Mouse (Mus musculus) spleen, embryonic (tissue): ENCODE results near the gene Rai14.
"Not testable (repeated sequence)": the region's sequence is repeated elsewhere in the genome, so short reads cannot be mapped to it uniquely, and the experiment has no call there.

Experiments used
- CTCF ChIA-PET: fragments of 350-600 bp; sonication (Branson Sonifier 250); formaldehyde crosslinking; loops from one replicate; lab custom pipeline; 2022; lab: Charles Lee

The Rai14 gene

DNA sequence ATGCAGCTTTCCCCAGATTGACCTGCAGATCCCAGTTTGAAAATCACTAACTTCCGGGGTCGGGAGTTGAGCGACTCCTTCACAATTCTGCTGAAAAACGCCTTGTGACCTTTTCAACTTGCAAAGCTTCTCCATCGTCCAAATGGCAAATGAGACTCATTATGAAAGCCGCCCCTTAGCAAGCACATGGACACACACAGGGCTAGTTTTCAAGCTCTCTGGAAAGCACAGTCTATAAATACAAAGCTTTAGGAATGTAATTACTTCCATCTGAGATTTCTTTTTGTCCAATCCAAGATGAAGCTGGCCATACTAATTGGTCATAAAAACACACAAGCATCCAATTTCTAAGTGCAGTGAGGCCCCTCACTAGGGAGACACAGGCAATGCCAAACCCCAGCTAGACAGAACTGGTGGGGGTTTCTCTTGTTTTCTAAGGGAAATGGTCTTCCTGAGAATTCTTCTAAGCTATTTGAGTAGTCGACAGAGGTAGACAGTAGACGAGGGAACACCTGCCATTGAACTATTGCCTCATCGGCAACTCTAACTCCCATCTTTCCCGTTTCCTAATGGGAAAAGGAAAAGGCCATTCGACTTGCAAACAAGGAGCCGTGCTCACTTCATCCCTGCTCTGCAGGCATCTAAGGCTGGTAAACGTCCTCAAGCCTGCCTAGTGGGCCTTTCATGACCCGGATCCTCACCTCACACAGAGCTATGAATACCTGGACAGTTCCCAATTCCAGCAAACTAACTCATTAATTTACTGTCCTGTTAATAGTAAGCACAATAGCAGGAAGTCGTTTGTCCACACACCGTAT, 173.9 kb downstream of the Rai14 start:
- CTCF ChIA-PET, result no interaction called here

DNA sequence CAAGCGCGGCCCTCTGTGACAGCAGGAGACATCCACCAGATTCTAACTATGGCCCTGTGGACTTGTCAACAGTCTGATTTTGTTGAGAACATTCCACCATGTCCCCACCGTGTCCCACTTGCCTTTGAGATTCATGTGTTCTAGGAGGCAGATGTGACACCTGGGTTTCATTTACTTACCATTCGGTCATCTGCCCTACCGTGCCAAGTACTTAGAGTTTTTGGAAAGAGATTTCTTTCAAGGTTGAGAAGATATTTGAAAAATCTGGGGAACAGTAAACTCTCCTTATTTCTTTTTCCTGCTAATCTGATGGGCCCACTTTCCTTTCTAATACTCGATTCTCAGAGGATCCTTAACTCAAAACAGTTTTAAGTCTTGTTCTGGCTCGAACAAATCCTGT, 178.5 kb downstream of the Rai14 start:
- CTCF ChIA-PET, result no interaction called here

DNA sequence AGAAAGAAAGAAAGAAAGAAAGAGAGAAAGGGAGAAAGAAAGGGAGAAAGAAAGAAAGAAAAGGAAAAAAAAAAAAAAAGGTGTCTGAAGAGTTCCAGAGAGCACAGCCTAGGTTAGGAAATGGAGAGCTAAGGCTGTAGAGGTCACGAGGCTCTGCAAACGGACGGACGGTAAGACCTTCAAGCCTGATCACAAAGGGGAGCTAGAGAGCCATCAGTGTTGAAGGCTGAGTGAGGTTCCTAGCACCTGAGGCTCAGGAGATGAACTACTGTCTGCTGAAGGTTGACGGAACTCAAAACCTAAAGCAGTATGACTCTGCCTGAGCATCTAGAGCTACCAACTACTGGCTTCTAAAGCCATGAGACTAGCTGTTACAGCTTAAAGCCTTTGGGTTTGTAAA, 179.8 kb downstream of the Rai14 start:
- CTCF ChIA-PET, result interaction anchor here (0.7 kb wide), 1 partner anchor 51 kb away, joined by 23 read pairs; no protein-coding TSS in a partner anchor

DNA sequence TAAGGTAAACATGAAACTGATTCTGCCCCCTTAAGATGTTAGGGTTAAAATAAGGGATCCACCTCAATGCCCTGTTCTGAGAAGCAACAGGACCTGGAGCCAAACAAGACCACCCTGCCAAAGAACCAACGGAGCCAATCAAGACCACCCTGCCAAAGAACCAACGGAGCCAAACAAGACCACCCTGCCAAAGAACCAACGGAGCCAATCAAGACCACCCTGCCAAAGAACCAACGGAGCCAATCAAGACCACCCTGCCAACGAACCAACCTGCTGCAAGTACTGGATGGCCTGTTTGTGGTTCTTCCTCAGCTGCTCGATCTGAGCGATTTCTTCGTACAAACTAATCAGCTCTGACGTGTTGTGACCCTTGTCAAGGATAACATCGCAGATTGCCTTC, 181.1 kb downstream of the Rai14 start:
- CTCF ChIA-PET, result not testable (repeated sequence)

DNA sequence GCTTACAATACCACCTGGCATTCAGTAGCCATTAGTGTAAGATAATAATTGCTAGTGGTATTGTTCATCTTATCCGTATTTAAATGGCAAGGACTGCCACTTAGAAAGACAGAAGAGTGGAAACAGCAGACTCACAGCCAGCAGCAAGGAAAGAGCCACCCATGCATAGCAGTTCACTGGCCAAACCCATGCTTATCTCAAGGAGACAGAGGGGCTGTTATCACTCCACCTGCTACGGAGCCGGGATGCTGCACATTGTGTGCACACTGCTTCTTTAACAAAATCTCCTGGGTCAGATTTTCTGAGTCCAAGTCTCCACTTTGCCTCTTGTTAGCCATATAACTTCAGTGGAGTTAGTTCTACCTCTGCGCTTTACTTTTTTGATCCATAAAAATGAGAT, 183.1 kb downstream of the Rai14 start:
- CTCF ChIA-PET, result no interaction called here

DNA sequence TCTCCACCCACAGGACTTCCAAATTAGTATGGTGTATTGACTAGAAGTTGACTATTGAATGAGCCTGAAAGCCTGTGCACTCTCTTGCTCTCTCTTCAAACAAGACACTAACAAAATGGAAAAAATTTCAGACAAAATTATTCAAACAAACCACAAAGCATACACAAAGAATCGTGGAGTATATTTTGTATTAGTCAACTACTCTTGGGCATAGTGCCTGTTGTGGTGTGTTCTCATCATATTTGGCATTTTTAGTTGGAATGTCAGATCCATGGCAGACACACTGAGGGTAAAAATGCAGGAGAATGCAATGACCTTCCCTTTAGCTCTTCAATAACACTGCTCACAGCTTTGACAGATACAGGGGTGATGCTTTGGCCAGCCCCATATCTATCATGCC, 188.5 kb downstream of the Rai14 start:
- CTCF ChIA-PET, result no interaction called here
